Mouse (Mus musculus) bone marrow macrophage, adult 2 months (primary cell): Measurements from ENCODE around the gene Fgf11.

Source experiments
- CTCF ChIP-seq: IDR thresholded peaks from 2 replicates; pipeline ENCODE4 v1.5.1; 2012; ENCODE audit warnings: low read depth, mild to moderate bottlenecking, low read length, moderate library complexity
- POLR2A ChIP-seq: IDR thresholded peaks from 2 replicates; pipeline ENCODE4 v1.6.1; 2012; ENCODE audit warnings: mild to moderate bottlenecking, low read depth, low read length, borderline replicate concordance

- TF ChIP-seq POLR2A (no peak), CTCF (no peak)
Observed at GRCm38 (mm10) chr11:69846738-69847688, 45.4 kb upstream of the Fgf11 start.
